Mouse (Mus musculus): ENCODE measurements around the gene Atpif1. TPM values are rescaled to one million over a fixed set of nuclear protein-coding genes. Genes with fewer than 3 reads are reported as not detected.
A peak's percentile ranks its signal among the peaks of the same experiment; 100 is the strongest.
"Not testable (repeated sequence)": the region's sequence is repeated elsewhere in the genome, so short reads cannot be mapped to it uniquely, and the experiment has no call there.

The Atpif1 gene
- total RNA-seq, 2 experiments from 2014 or later = 311 to 330 TPM

- intact Hi-C loops (cut with DNase I) = no loop called here
- no peak for DNase-seq
These were observed 31.8 kb downstream of the Atpif1 start for GRCm38 (mm10) chr4:132501639-132502038.

- no peak for DNase-seq
- intact Hi-C loops (cut with DNase I) = no loop called here
These were observed 39.1 kb downstream of the Atpif1 start for GRCm38 (mm10) chr4:132494271-132494918.

- intact Hi-C loops (cut with DNase I) = no loop called here
- DNase-seq = peak; percentile 27 to 39
These were observed 41.0 kb downstream of the Atpif1 start for GRCm38 (mm10) chr4:132492178-132493060.

- peak in 1 of 2 experiments; percentile 16 for DNase-seq
- intact Hi-C loops (cut with DNase I) = no loop called here
These were observed 41.7 kb downstream of the Atpif1 start for GRCm38 (mm10) chr4:132491748-132492147.

- no peak for DNase-seq
These were observed 42.4 kb downstream of the Atpif1 start for GRCm38 (mm10) chr4:132491057-132491456.

GRCm38 (mm10) chr4:132490273-132491010, 43.0 kb downstream of the Atpif1 start:
- intact Hi-C loops (cut with DNase I) = no loop called here
- no peak for DNase-seq

More at GRCm38 (mm10) chr4:132491057-132491456, 42.4 kb downstream of the Atpif1 start:
- intact Hi-C loops (cut with DNase I) = no loop called here

GRCm38 (mm10) chr4:132488976-132489375, 44.5 kb downstream of the Atpif1 start:
- intact Hi-C loops (cut with DNase I) = no loop called here

GRCm38 (mm10) chr4:132488521-132488920, 44.9 kb downstream of the Atpif1 start:
- no peak for DNase-seq
- intact Hi-C loops (cut with DNase I) = no loop called here

More at GRCm38 (mm10) chr4:132488976-132489375, 44.5 kb downstream of the Atpif1 start:
- DNase-seq = no peak

- no peak for DNase-seq
- intact Hi-C loops (cut with DNase I) = no loop called here
These were observed 48.6 kb downstream of the Atpif1 start for GRCm38 (mm10) chr4:132484820-132485219.

GRCm38 (mm10) chr4:132484231-132484630, 49.2 kb downstream of the Atpif1 start:
- intact Hi-C loops (cut with DNase I) = no loop called here
- DNase-seq = no peak

- intact Hi-C loops (cut with DNase I) = no loop called here
- DNase-seq = no peak
These were observed 50.4 kb downstream of the Atpif1 start for GRCm38 (mm10) chr4:132482956-132483608.

- DNase-seq; intact Hi-C loops (cut with DNase I): not testable (repeated sequence)
These were observed 51.4 kb downstream of the Atpif1 start for GRCm38 (mm10) chr4:132482104-132482503.

Other genes starting within 250 kb of the Atpif1 start
- gene Rab42, start 230.3 kb downstream of the Atpif1 start, total RNA-seq (2021) = under 1 TPM in 1 of 2 experiments, not detected in 1; 0.98 TPM
- 10 to 100 TPM; 25.0 to 28.8 TPM for gene Trnau1ap, start 204.1 kb downstream of the Atpif1 start, total RNA-seq (2021)
- gene Rcc1, start 180.1 kb downstream of the Atpif1 start, total RNA-seq (2021) = 1 to 10 TPM; 6.4 to 7.2 TPM
- gene Phactr4, start 111.2 kb downstream of the Atpif1 start, total RNA-seq (2021) = 10 to 100 TPM; 23.4 to 27.1 TPM
- 1 to 10 TPM; 3.4 to 4.3 TPM for gene Med18, start 69.7 kb downstream of the Atpif1 start, total RNA-seq (2021)
- gene Sesn2, start 23.2 kb downstream of the Atpif1 start, total RNA-seq (2021) = 1 to 10 TPM; 3.3 to 4.1 TPM
- gene Dnajc8, start 1.9 kb upstream of the Atpif1 start, total RNA-seq (2021) = 10 to 100 TPM; 50.9 to 63.2 TPM
- gene Ptafr, start 30.4 kb upstream of the Atpif1 start, total RNA-seq (2021) = 1 to 10 TPM; 1.8 to 3.2 TPM
- gene Eya3, start 105.3 kb upstream of the Atpif1 start, total RNA-seq (2021) = 10 to 100 TPM; 28.2 to 35.0 TPM
- 1 to 10 TPM; 1.7 to 1.9 TPM for gene Xkr8, start 198.9 kb upstream of the Atpif1 start, total RNA-seq (2021)
- under 1 TPM; 0.61 to 0.89 TPM for gene Smpdl3b, start 223.6 kb upstream of the Atpif1 start, total RNA-seq (2021)
- gene Rpa2, start 234.7 kb upstream of the Atpif1 start, total RNA-seq (2021) = 10 to 100 TPM; 11.6 to 15.0 TPM